Mouse (Mus musculus): ENCODE data around the gene Robo1. TPM values are rescaled to one million over a fixed set of nuclear protein-coding genes. Genes with fewer than 3 reads are reported as not detected.

Robo1 gene
- polyA plus RNA-seq, 1 experiment from 2014 or later = 66.9 TPM

GRCm38 (mm10) chr16:72791181-72791705, 483.1 kb downstream of the Robo1 start:
- no peak for ATAC-seq (replicated peaks)
- 91% methylated on average over 9 of the region's 9 CpGs for WGBS

GRCm38 (mm10) chr16:72794692-72795378, 486.7 kb downstream of the Robo1 start:
- Histone ChIP-seq H3K9me3 (no peaks in the 10 kb centered on the region), H3K36me3 (replicated peaks) (no peaks in the 10 kb centered on the region), H3K9ac (no peak overlapping the region), H3K4me3 (no peak overlapping the region), H3K4me1 (peaks cover 19% of the 10 kb centered on the region), H3K27ac (peak overlapping the region; percentile 34; the same call in 1 of the 2 replicates), H3K27me3 (replicated peaks) (no peaks in the 10 kb centered on the region), H3K4me2 (no peak overlapping the region)
- ATAC-seq (replicated peaks) = no peak; the same call in 1 of the 2 replicates
- 56% methylated on average over 6 of the region's 6 CpGs for WGBS

More at GRCm38 (mm10) chr16:72791181-72791705, 483.1 kb downstream of the Robo1 start:
- no peak overlapping the region for H3K4me2 ChIP-seq
- H3K27ac ChIP-seq = no peak overlapping the region
- H3K4me1 ChIP-seq = peaks cover 21% of the 10 kb centered on the region
- H3K9me3 ChIP-seq = no peaks in the 10 kb centered on the region
- H3K9ac ChIP-seq = no peak overlapping the region
- no peak overlapping the region for H3K4me3 ChIP-seq
- no peaks in the 10 kb centered on the region for H3K27me3 ChIP-seq (replicated peaks)
- no peaks in the 10 kb centered on the region for H3K36me3 ChIP-seq (replicated peaks)

GRCm38 (mm10) chr16:72795379-72795712, 487.2 kb downstream of the Robo1 start:
- H3K27me3 ChIP-seq (replicated peaks) = no peaks in the 10 kb centered on the region
- no peak overlapping the region for H3K9ac ChIP-seq
- no peaks in the 10 kb centered on the region for H3K9me3 ChIP-seq
- no peak for ATAC-seq (replicated peaks)
- H3K4me1 ChIP-seq = peaks cover 24% of the 10 kb centered on the region
- no peak overlapping the region for H3K4me2 ChIP-seq
- H3K4me3 ChIP-seq = no peak overlapping the region
- WGBS = 78% methylated on average over 1 of the region's 1 CpGs
- H3K27ac ChIP-seq = peak overlapping the region; percentile 34; the same call in 1 of the 2 replicates
- H3K36me3 ChIP-seq (replicated peaks) = no peaks in the 10 kb centered on the region

GRCm38 (mm10) chr16:72798405-72798949, 490.4 kb downstream of the Robo1 start:
- no peaks in the 10 kb centered on the region for H3K9me3 ChIP-seq
- H3K27me3 ChIP-seq (replicated peaks) = no peaks in the 10 kb centered on the region
- H3K36me3 ChIP-seq (replicated peaks) = no peaks in the 10 kb centered on the region
- H3K4me1 ChIP-seq = peaks cover 36% of the 10 kb centered on the region
- H3K4me2 ChIP-seq = no peak overlapping the region
- 86% methylated on average over 12 of the region's 12 CpGs for WGBS
- no peak overlapping the region for H3K4me3 ChIP-seq
- H3K27ac ChIP-seq = no peak overlapping the region
- ATAC-seq (replicated peaks) = no peak
- no peak overlapping the region for H3K9ac ChIP-seq

DNA sequence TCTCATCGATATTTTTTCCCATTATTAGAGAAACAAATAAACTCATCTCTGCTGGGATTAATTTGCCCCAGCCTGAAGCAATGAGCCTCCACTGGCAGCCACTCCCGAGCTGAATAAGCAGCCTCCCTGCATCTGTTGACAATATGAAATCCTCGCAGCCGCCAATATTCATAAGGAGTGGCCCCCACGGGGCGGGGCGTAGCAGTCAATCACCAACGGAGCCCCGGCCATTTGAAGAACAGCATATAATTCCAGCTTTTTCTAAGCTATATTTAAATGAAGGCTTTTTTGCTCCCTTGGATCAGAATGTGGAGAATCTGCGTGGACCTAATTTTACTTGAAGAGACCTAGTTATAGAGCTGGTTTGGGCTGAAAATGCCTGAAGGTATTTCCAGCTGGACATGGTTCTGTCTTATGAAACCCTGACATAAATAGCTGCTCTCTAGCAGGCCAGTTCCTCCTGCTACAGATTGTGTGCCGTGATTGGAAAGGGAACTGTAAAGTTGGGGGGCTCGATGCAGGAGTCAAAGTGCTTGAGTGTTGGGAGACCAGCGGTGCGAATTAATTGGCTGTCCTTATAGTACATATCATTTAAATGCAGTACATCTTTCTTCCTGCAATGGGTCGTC, 492.1 kb downstream of the Robo1 start:
- ATAC-seq (replicated peaks) = 0 out of 2 replicates have a peak, but pooled peaks have one; percentile 50
- 43% methylated on average over 15 of the region's 15 CpGs for WGBS
- Histone ChIP-seq H3K9ac (no peak overlapping the region), H3K4me2 (peak overlapping the region; percentile 22), H3K4me1 (peaks cover 30% of the 10 kb centered on the region), H3K27me3 (replicated peaks) (no peaks in the 10 kb centered on the region), H3K36me3 (replicated peaks) (no peaks in the 10 kb centered on the region), H3K27ac (0 out of 2 replicates have a peak overlapping the region, but pooled peaks have one; percentile 20), H3K4me3 (no peak overlapping the region), H3K9me3 (no peaks in the 10 kb centered on the region)

DNA sequence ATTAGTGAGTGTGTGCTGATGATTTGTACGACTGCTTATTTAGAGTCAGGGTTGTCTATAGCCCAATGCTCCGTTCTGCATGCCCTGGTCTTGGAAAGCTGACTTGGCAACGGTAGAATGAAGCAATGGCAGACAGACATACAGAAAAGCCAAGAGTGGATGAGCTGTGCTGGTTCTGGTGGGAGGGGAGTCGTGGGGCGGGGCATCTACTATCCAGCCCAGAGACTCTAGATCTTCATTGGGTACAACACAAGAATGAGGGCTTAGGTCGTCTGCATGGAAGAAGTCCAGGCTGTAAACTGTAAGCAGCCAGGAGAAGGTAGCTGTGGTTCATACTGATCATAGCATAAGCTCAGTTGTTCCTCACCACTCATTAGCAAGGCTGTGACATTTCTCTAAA, 492.7 kb downstream of the Robo1 start:
- WGBS = 85% methylated on average over 6 of the region's 6 CpGs
- no peak for ATAC-seq (replicated peaks)
- Histone ChIP-seq H3K36me3 (replicated peaks) (no peaks in the 10 kb centered on the region), H3K4me2 (no peak overlapping the region), H3K4me3 (no peak overlapping the region), H3K9ac (no peak overlapping the region), H3K4me1 (peaks cover 24% of the 10 kb centered on the region), H3K27ac (0 out of 2 replicates have a peak overlapping the region, but pooled peaks have one; percentile 20), H3K27me3 (replicated peaks) (no peaks in the 10 kb centered on the region), H3K9me3 (no peaks in the 10 kb centered on the region)

- Histone ChIP-seq H3K9me3 (no peaks in the 10 kb centered on the region), H3K27me3 (replicated peaks) (no peaks in the 10 kb centered on the region), H3K36me3 (replicated peaks) (no peaks in the 10 kb centered on the region), H3K9ac (no peak overlapping the region), H3K27ac (no peak overlapping the region), H3K4me2 (no peak overlapping the region), H3K4me3 (no peak overlapping the region), H3K4me1 (peaks cover 18% of the 10 kb centered on the region)
- ATAC-seq (replicated peaks) = no peak
- WGBS = 65% methylated on average over 10 of the region's 10 CpGs
Measured at GRCm38 (mm10) chr16:72808351-72808750, 500.2 kb downstream of the Robo1 start.

GRCm38 (mm10) chr16:72810942-72811341, 502.8 kb downstream of the Robo1 start:
- H3K9ac ChIP-seq = no peak overlapping the region
- no peak overlapping the region for H3K4me3 ChIP-seq
- 43% methylated on average over 3 of the region's 3 CpGs for WGBS
- no peaks in the 10 kb centered on the region for H3K36me3 ChIP-seq (replicated peaks)
- no peaks in the 10 kb centered on the region for H3K9me3 ChIP-seq
- H3K4me1 ChIP-seq = peaks cover 18% of the 10 kb centered on the region
- no peaks in the 10 kb centered on the region for H3K27me3 ChIP-seq (replicated peaks)
- H3K4me2 ChIP-seq = no peak overlapping the region
- 0 out of 2 replicates have a peak, but pooled peaks have one; percentile 47 for ATAC-seq (replicated peaks)
- H3K27ac ChIP-seq = no peak overlapping the region

GRCm38 (mm10) chr16:72811494-72811893, 503.4 kb downstream of the Robo1 start:
- no peak overlapping the region for H3K27ac ChIP-seq
- no peak overlapping the region for H3K9ac ChIP-seq
- H3K4me3 ChIP-seq = no peak overlapping the region
- no peak for ATAC-seq (replicated peaks)
- no peaks in the 10 kb centered on the region for H3K9me3 ChIP-seq
- WGBS = 55% methylated on average over 5 of the region's 5 CpGs
- H3K36me3 ChIP-seq (replicated peaks) = no peaks in the 10 kb centered on the region
- peaks cover 18% of the 10 kb centered on the region for H3K4me1 ChIP-seq
- H3K27me3 ChIP-seq (replicated peaks) = no peaks in the 10 kb centered on the region
- H3K4me2 ChIP-seq = no peak overlapping the region

- 68% methylated on average over 3 of the region's 3 CpGs for WGBS
- no peaks in the 10 kb centered on the region for H3K36me3 ChIP-seq (replicated peaks)
- no peak overlapping the region; the same call in 1 of the 2 replicates for H3K27ac ChIP-seq
Measured at GRCm38 (mm10) chr16:72811908-72812307, 503.8 kb downstream of the Robo1 start.

DNA sequence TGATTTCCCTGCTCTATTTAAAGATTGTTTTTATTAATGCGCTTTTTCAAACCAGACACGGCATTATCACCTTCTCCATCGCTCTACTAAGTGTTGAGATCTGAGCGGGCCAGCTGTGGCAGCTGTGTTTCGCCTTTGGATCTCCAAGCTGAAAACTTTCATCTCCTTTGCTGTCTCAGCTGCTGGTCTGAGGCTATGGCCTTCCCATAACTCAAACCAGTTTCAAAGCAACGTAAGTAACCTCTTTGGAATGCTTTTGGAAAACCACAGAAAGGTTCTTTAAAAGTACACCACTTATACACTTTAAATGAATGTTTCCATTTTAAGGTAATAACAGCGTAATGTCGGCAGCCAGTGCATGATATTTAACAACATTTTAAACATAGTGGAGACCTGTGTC, 520.3 kb downstream of the Robo1 start:
- Histone ChIP-seq H3K36me3 (replicated peaks) (no peaks in the 10 kb centered on the region), H3K4me1 (peaks cover 4% of the 10 kb centered on the region), H3K4me3 (no peak overlapping the region), H3K4me2 (no peak overlapping the region), H3K9me3 (no peaks in the 10 kb centered on the region), H3K9ac (no peak overlapping the region), H3K27me3 (replicated peaks) (no peaks in the 10 kb centered on the region), H3K27ac (no peak overlapping the region)
- ATAC-seq (replicated peaks) = no peak
- WGBS = 80% methylated on average over 8 of the region's 8 CpGs

More at GRCm38 (mm10) chr16:72811908-72812307, 503.8 kb downstream of the Robo1 start:
- H3K27me3 ChIP-seq (replicated peaks) = no peaks in the 10 kb centered on the region
- peaks cover 18% of the 10 kb centered on the region for H3K4me1 ChIP-seq
- H3K4me2 ChIP-seq = no peak overlapping the region
- H3K9me3 ChIP-seq = no peaks in the 10 kb centered on the region
- no peak overlapping the region for H3K4me3 ChIP-seq
- ATAC-seq (replicated peaks) = no peak
- H3K9ac ChIP-seq = no peak overlapping the region

DNA sequence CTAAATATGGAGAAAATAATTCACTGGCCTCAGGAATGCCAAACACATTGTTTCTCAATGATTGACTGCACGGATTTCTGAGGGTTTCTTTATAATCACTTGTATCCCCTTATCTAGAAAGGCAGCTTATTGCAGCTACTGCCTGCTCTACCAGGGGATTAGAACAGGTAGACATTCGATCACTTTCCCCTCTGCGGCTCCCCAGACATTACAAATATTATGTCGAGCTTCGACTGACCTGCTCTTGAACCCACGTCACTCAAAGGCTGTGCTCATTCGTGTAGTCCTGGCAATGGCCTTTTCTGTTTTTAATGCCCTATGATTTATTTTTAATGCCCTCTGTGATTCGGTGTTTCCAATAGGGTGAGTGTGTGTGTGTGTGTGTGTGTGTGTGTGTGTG, 521.4 kb downstream of the Robo1 start:
- Histone ChIP-seq H3K9ac (no peak overlapping the region), H3K4me2 (no peak overlapping the region), H3K9me3 (no peaks in the 10 kb centered on the region), H3K36me3 (replicated peaks) (no peaks in the 10 kb centered on the region), H3K4me3 (no peak overlapping the region), H3K27ac (no peak overlapping the region), H3K4me1 (peaks cover 4% of the 10 kb centered on the region), H3K27me3 (replicated peaks) (no peaks in the 10 kb centered on the region)
- ATAC-seq (replicated peaks) = no peak
- WGBS = 60% methylated on average over 8 of the region's 8 CpGs

Measured in midbrain, embryonic 15.5 days (tissue).